Mouse (Mus musculus): ENCODE results near the gene Atp11a. TPM values are rescaled to one million over a fixed set of nuclear protein-coding genes. Genes with fewer than 3 reads are reported as not detected.

Gene Atp11a
- 11.7 and 17.9 TPM in 2 replicates for polyA plus RNA-seq (2016; fragmentation: Nextera tagmentation; extraction: Ambion mirVana)

DNA sequence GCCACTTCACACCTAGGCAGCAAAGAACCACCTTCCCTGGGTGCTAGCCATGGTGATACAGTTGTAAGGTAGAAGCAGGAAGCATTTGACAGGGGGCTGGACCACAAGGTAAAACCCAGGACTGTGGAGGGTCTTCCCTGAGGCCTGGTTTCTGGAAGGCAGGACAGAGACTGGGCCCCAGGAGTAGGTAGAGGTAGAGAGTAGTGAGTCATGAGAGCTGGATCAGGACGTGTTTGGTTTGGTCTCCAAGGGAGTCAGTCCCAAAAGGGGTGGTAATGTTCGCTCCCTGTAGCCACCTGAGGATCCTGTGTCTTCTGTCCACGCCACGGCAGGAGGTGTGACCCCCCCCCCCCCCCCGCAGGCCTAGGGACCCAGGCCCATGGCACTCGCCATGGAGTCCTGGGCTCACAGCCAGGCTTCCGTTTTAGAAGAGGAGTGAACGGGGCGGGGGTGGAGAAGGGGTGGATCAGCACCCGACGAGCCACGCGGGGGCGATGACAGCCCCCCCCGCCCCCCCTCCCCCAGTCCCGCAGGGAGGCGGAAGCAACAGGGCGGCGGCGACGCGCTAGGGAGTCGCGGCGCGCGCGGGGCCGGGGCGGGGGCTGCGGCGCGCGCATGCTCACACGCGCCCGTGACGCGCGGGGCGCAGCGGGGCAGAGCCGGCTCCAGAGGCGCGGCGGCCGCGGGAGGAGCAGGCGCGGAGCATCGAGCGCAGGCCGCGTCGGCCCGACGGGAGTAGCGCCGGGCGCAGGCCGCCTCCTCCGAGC, at the start of gene Atp11a:
Atp11a (plus strand) TSS at position 624 of the 767 bp plus-strand sequence.
- H3K4me3 ChIP-seq: peak within 1 kb of the TSS; percentile 90
- peaks cover 56% of the 10 kb centered on the region for H3K4me1 ChIP-seq
- 5% methylated on average over 57 of the region's 62 CpGs for WGBS
- H3K27me3 ChIP-seq (ENCODE audit: insufficient read depth, poor library complexity, severe bottlenecking): 0 out of 2 replicates have a peak, but pooled peaks cover 4% of the 10 kb centered on the region
- H3K27ac ChIP-seq: peak within 1 kb of the TSS; percentile 92
- DNase-seq (ENCODE audit: low spot score): no peak
- H3K9me3 ChIP-seq: no peaks in the 10 kb centered on the region
- H3K36me3 ChIP-seq: no peaks in the 10 kb centered on the region

DNA sequence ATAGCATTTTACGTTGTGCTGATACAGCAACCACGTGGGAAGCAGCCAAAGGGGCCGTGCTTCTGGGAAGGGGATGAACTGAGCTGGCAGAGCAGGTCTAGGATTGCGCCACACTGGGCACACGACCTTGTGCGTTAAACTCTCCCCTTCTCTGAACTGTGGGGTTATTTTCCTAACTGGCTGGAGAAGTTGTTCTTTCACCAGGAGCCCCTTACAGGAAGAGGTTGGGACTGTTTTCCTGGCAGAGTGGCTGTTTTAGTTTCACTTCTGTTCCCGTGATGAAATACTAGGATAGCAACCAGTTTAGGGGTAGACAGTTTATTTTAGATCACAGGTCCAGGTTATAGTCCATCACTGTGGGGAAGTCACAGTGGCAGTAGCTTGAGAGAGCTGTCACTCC, 45.2 kb upstream of the Atp11a start:
- H3K9me3 ChIP-seq: no peaks in the 10 kb centered on the region
- H3K36me3 ChIP-seq: no peaks in the 10 kb centered on the region
- H3K4me1 ChIP-seq: 0 out of 2 replicates have a peak, but pooled peaks cover 4% of the 10 kb centered on the region
- H3K4me3 ChIP-seq: no peak overlapping the region
- 72% methylated on average over 7 of the region's 7 CpGs for WGBS
- H3K27me3 ChIP-seq (ENCODE audit: insufficient read depth, poor library complexity, severe bottlenecking): peaks cover 6% of the 10 kb centered on the region; the same call in 1 of the 2 replicates
- DNase-seq (ENCODE audit: low spot score): no peak
- H3K27ac ChIP-seq: no peak overlapping the region

DNA sequence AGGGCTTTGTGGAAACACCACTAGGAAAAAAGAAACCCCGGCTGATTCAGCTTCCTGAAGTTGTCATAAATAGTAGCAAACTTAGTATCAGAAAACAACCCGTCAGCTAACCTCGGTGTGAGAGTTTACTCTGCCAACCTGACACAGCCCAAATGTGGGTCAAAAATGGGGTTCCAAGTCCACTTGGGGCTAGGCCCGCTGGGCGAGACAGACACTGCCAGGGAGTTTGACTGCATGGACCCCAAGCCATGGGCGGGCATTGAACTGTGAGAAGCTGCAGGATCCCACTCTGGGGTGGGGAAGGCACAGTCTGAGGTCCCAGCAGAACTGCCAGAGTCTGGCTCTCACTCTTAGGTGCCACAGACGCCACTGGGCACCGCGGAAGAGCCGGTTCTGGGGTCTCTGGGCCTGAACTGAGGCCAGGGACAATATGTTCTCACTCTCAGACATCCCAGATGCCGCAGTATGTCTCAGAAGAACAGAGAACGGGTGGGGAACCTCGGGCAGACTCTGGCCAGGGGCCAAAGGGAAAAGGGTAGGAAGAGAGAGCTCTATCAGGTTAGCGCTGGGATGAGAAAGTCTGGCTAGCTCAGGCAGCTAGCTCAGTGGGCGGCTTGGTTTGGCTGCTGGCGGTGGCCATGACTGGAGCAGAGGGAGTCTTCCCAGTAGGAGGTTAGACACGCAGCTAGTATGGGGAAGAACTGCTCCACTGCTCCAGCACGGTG, 40.8 kb upstream of the Atp11a start:
- no peaks in the 10 kb centered on the region for H3K9me3 ChIP-seq

DNA sequence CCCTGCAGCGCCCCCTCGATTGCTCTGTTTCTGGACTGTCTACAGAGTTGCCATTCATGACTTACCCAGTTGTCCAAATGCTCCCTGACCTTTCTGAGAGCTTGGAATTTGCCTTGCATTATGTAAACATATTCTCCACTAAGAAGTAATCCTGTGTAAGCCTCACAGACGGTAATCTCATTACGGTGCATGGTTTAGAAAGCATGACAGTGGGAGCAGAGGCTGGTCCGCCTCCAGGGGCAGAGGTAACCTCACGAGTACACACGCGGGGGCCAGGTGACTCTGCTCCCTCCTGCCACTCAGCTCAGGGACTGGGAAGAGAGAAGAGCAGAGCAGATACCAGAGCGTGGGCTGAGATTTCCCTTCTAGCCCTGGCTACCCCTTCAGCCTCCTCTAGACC, 37.7 kb upstream of the Atp11a start:
- 74% methylated on average over 9 of the region's 9 CpGs for WGBS
- no peaks in the 10 kb centered on the region for H3K9me3 ChIP-seq

More for the DNA sequence above, 40.8 kb upstream of the Atp11a start:
- no peak overlapping the region for H3K4me3 ChIP-seq
- H3K27ac ChIP-seq: no peak overlapping the region
- H3K4me1 ChIP-seq: no peaks in the 10 kb centered on the region
- 78% methylated on average over 18 of the region's 18 CpGs for whole genome bisulfite sequencing
- DNase-seq (ENCODE audit: low spot score): no peak
- H3K36me3 ChIP-seq: no peaks in the 10 kb centered on the region
- no peaks in the 10 kb centered on the region for H3K27me3 ChIP-seq (ENCODE audit: insufficient read depth, poor library complexity, severe bottlenecking)

DNA sequence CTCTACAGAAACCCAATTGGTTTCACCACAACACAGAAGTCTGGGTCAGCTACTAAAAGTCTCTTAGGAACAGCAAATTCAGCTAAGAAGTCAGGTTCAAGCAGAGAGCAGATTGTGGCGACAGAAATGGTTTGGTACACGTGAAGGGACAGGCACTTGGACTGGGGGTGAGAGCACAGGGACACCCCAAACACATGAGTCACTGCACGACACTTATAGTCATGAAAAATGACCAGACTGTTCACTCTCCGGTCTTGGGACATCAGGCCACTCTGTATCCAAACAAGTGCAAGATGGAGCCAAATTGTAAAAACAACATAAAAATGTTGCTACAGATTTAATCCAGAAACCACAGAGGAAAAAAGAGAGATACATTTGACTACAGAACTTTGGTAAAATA, 28.2 kb upstream of the Atp11a start:
- Histone ChIP-seq H3K4me3 (no peak overlapping the region), H3K9me3 (no peaks in the 10 kb centered on the region), H3K27me3 (ENCODE audit: insufficient read depth, poor library complexity, severe bottlenecking) (peaks cover 8% of the 10 kb centered on the region; the same call in 1 of the 2 replicates), H3K36me3 (no peaks in the 10 kb centered on the region), H3K27ac (no peak overlapping the region), H3K4me1 (no peaks in the 10 kb centered on the region)
- no peak for DNase-seq (ENCODE audit: low spot score)
- WGBS: 83% methylated on average over 4 of the region's 4 CpGs

More for the DNA sequence above, 37.7 kb upstream of the Atp11a start:
- DNase-seq (ENCODE audit: low spot score): no peak
- Histone ChIP-seq H3K36me3 (no peaks in the 10 kb centered on the region), H3K27me3 (ENCODE audit: insufficient read depth, poor library complexity, severe bottlenecking) (0 out of 2 replicates have a peak, but pooled peaks cover 1% of the 10 kb centered on the region), H3K27ac (no peak overlapping the region), H3K4me3 (no peak overlapping the region), H3K4me1 (no peaks in the 10 kb centered on the region)

DNA sequence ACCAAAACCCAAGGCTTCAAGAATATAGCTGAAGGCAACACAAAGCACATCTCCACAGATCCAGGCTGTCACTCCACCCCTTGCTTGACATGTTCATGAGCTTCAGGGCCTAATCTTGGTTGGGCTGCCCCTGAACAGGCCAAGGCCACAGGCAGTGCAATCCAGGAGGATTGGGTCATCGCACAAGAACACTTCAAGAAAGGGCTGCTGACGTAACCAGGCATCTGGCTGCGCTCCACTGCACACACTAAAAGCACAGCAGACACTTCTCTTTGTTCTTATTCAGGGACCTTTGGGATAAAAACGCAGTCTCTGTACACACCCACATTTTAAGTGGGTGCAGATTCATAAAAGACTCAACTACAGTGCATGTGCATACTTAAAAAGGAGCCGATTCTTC, 26.0 kb upstream of the Atp11a start:
- 68% methylated on average over 5 of the region's 5 CpGs for WGBS
- no peak overlapping the region for H3K27ac ChIP-seq
- H3K27me3 ChIP-seq (ENCODE audit: insufficient read depth, poor library complexity, severe bottlenecking): no peaks in the 10 kb centered on the region
- no peaks in the 10 kb centered on the region for H3K4me1 ChIP-seq
- no peaks in the 10 kb centered on the region for H3K36me3 ChIP-seq
- no peak for DNase-seq (ENCODE audit: low spot score)
- no peak overlapping the region for H3K4me3 ChIP-seq
- no peaks in the 10 kb centered on the region for H3K9me3 ChIP-seq

DNA sequence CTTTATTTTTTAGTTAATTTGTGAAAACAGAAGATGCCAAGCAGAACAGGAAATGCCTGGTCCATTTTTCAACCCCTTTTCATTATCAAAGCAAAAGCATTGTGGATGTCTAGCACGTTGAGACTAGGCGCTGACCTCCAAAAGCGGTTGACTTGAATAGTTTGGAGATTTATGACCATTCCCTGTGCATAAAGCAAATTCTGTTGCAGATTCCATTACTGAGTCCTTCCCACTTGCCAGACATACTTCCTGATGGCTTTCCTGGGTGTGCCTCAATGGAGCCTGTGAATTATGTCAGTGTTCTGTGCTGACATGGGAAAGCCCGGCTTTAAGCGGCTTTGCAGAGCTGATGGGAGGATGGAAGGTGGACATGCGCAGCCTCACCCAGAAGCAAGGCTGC, 24.4 kb upstream of the Atp11a start:
- no peak overlapping the region for H3K27ac ChIP-seq
- no peaks in the 10 kb centered on the region for H3K36me3 ChIP-seq
- no peaks in the 10 kb centered on the region for H3K27me3 ChIP-seq (ENCODE audit: insufficient read depth, poor library complexity, severe bottlenecking)
- 91% methylated on average over 6 of the region's 6 CpGs for WGBS
- no peak for DNase-seq (ENCODE audit: low spot score)
- H3K9me3 ChIP-seq: no peaks in the 10 kb centered on the region
- no peaks in the 10 kb centered on the region for H3K4me1 ChIP-seq
- no peak overlapping the region for H3K4me3 ChIP-seq

DNA sequence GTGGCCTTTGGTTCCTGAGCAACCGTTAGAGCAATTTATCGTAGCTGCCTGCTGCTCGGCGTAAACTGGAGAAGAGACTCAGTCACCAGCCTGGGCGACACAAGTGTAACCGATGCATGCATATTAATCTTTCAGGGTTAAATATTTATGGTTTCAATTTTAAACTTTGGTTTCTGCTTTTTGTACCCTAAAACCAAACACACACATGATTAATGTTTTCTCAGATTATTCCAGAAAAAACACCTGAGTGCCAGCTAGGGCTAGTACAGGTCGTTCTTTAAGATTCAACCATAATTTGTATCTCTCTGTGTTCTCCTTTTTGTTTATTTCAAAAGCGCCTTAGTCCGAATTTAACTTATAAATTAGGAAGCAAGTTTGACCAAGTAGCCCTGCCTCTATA, 17.7 kb upstream of the Atp11a start:
- no peaks in the 10 kb centered on the region for H3K36me3 ChIP-seq
- DNase-seq (ENCODE audit: low spot score): no peak
- no peaks in the 10 kb centered on the region for H3K9me3 ChIP-seq
- H3K27ac ChIP-seq: no peak overlapping the region
- H3K4me3 ChIP-seq: no peak overlapping the region
- no peaks in the 10 kb centered on the region for H3K4me1 ChIP-seq
- 88% methylated on average over 9 of the region's 9 CpGs for WGBS
- 0 out of 2 replicates have a peak, but pooled peaks cover 7% of the 10 kb centered on the region for H3K27me3 ChIP-seq (ENCODE audit: insufficient read depth, poor library complexity, severe bottlenecking)

DNA sequence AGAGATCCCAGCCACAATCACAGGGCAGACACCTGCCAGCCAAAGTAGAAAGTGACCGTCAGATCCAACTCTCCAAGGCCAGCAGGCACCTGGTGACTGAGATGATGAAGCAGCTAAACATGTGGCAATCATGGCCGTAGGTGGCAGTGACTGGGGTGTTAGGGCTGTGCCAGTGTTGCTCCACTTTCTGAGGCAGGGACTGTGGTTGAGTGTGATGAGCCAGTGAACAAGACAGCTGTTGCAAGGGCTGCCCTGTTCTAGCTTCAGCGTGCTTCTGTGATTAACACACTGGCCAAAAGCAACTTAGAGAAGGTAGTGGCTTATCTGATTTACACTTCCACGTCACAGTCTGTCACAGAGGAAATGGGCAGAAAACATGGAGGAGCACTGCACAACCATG, 13.4 kb upstream of the Atp11a start:
- no peak for DNase-seq (ENCODE audit: low spot score)
- WGBS: 81% methylated on average over 4 of the region's 4 CpGs
- Histone ChIP-seq H3K27me3 (ENCODE audit: insufficient read depth, poor library complexity, severe bottlenecking) (0 out of 2 replicates have a peak, but pooled peaks cover 4% of the 10 kb centered on the region), H3K9me3 (peaks cover 6% of the 10 kb centered on the region; the same call in 1 of the 2 replicates), H3K27ac (no peak overlapping the region), H3K36me3 (no peaks in the 10 kb centered on the region), H3K4me1 (no peaks in the 10 kb centered on the region), H3K4me3 (no peak overlapping the region)

DNA sequence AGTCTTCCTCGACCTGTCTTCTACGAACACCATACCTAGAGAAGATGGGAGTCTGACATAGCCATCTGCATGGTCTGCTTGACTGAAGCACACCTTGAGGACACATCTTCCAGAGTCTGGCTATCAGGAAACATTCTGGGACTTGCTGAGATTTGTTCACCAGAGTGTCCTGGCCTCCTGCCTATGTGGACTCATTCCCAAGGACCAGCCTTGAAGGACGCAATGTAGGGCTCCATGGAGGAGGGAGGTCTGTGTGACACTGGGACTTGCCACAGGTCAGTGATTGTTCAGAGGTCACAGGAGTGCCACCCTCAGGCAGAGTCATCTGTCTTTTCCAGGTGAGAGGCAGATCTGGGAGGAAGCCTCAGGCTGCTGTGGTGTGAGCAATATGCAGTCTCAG, 8.6 kb upstream of the Atp11a start:
- H3K27me3 ChIP-seq (ENCODE audit: insufficient read depth, poor library complexity, severe bottlenecking): no peaks in the 10 kb centered on the region
- H3K4me3 ChIP-seq: no peak overlapping the region
- 0 out of 2 replicates have a peak, but pooled peaks cover 3% of the 10 kb centered on the region for H3K4me1 ChIP-seq
- peaks cover 6% of the 10 kb centered on the region; the same call in 1 of the 2 replicates for H3K9me3 ChIP-seq
- no peaks in the 10 kb centered on the region for H3K36me3 ChIP-seq
- no peak for DNase-seq (ENCODE audit: low spot score)
- 89% methylated on average over 3 of the region's 3 CpGs for WGBS
- no peak overlapping the region for H3K27ac ChIP-seq

DNA sequence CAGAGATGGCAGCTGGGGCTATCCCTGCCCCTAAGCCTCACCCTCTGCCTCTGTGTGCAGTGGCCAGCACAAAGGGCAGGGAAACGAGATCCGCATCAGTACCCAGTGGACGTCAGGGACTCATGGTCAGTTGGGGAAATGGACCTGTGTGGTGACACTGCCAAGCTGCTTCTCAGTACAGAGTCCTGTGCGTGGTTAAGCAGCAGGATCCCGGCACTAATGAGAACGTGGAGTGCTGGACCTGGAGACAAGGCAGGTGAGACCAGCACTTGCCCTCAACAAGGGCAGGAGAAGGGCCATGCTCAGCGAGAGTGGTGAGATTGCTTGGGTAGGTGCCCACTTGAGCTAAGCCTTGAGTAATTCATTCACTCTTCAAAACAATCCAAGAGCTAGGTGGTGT, 7.7 kb upstream of the Atp11a start:
- WGBS: 82% methylated on average over 7 of the region's 7 CpGs
- Histone ChIP-seq H3K27me3 (ENCODE audit: insufficient read depth, poor library complexity, severe bottlenecking) (0 out of 2 replicates have a peak, but pooled peaks cover 4% of the 10 kb centered on the region), H3K4me1 (0 out of 2 replicates have a peak, but pooled peaks cover 3% of the 10 kb centered on the region)

DNA sequence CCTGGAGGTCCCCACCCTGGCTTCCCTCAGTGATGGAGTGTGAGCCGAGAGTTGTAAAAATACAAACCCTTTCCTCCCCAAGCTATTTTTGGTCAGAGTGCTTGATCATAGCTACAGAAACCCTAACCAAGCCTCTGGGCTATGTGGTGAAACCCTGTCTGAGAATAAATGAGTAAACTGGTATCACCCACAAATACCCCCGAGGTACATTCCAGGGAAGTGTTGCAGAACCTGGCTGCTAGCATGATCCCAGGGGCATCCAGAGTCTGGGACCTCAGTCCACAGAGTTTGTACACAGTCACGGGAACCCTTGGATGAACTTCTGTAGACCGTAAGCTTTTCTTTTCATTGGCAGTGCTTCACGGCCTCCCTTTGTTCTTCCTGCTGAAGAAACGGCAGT, 3.8 kb upstream of the Atp11a start:
- Histone ChIP-seq H3K4me1 (peaks cover 30% of the 10 kb centered on the region), H3K27ac (no peak overlapping the region), H3K27me3 (ENCODE audit: insufficient read depth, poor library complexity, severe bottlenecking) (0 out of 2 replicates have a peak, but pooled peaks cover 4% of the 10 kb centered on the region), H3K36me3 (no peaks in the 10 kb centered on the region), H3K9me3 (no peaks in the 10 kb centered on the region), H3K4me3 (no peak overlapping the region)
- DNase-seq (ENCODE audit: low spot score): no peak
- WGBS: 75% methylated on average over 6 of the region's 6 CpGs

More for the DNA sequence above, 7.7 kb upstream of the Atp11a start:
- DNase-seq (ENCODE audit: low spot score): no peak
- Histone ChIP-seq H3K36me3 (no peaks in the 10 kb centered on the region), H3K27ac (no peak overlapping the region), H3K9me3 (peaks cover 6% of the 10 kb centered on the region; the same call in 1 of the 2 replicates), H3K4me3 (no peak overlapping the region)

DNA sequence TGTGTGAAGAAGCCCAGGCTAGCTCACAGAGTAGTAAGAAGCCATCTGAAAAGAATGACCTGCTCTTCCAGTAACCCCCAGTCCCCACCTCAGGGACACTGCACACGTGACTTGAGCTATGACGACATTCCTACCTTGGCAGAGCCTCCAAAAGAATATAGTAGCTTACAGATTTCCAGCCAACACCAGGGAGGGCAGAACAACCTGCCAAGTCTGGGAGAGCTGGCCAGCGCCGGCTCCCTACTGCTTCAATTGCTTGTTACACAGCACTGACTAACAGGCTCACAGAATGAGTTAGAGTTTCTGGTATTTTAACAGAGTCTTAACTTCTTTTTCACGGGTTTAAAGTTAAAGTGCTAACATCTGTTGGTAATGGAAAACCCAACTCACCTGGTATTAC, 2.7 kb upstream of the Atp11a start:
- H3K27me3 ChIP-seq (ENCODE audit: insufficient read depth, poor library complexity, severe bottlenecking): 0 out of 2 replicates have a peak, but pooled peaks cover 4% of the 10 kb centered on the region
- H3K4me1 ChIP-seq: peaks cover 39% of the 10 kb centered on the region
- no peak overlapping the region for H3K27ac ChIP-seq
- H3K9me3 ChIP-seq: no peaks in the 10 kb centered on the region
- no peak for DNase-seq (ENCODE audit: low spot score)
- H3K36me3 ChIP-seq: no peaks in the 10 kb centered on the region
- no peak overlapping the region for H3K4me3 ChIP-seq
- WGBS: 78% methylated on average over 5 of the region's 5 CpGs

All from heart, embryonic 10.5 days (tissue).